Mouse (Mus musculus): ENCODE data around the gene Zfp213. TPM values are rescaled to one million over a fixed set of nuclear protein-coding genes. Genes with fewer than 3 reads are reported as not detected.
"Not testable (repeated sequence)": the region's sequence is repeated elsewhere in the genome, so short reads cannot be mapped to it uniquely, and the experiment has no call there.

Zfp213 gene
- polyA plus RNA-seq, 1 experiment from 2014 or later, result 17.0 TPM

- no peak for ATAC-seq
- no peak overlapping the region for H3K4me2 ChIP-seq (ENCODE audit: low read length)
- 54% methylated on average over 4 of the region's 4 CpGs for WGBS
These were observed 21.2 kb downstream of the Zfp213 start for GRCm38 (mm10) chr17:23542835-23543234.

GRCm38 (mm10) chr17:23542004-23542720, 21.9 kb downstream of the Zfp213 start:
- H3K36me3 ChIP-seq (ENCODE audit: control insufficient read depth, insufficient read depth, low read length), result no peaks in the 10 kb centered on the region
- no peak overlapping the region for H3K27ac ChIP-seq (ENCODE audit: low read depth, low read length)
- WGBS, result 14% methylated on average over 12 of the region's 12 CpGs
- H3K4me1 ChIP-seq (ENCODE audit: control insufficient read depth, insufficient read depth, low read depth, low read length), result peaks cover 7% of the 10 kb centered on the region
- peaks cover 14% of the 10 kb centered on the region for H3K27me3 ChIP-seq (replicated peaks; ENCODE audit: control insufficient read depth, insufficient read depth, low read length)
- no peaks in the 10 kb centered on the region for H3K9me3 ChIP-seq (ENCODE audit: control insufficient read depth, low read length)
- H3K9ac ChIP-seq (ENCODE audit: low read depth, low read length), result no peak overlapping the region
- H3K4me2 ChIP-seq (ENCODE audit: low read length), result peak overlapping the region; percentile 44
- no peak for ATAC-seq
- H3K4me3 ChIP-seq (ENCODE audit: low read length), result peak overlapping the region; percentile 23

More at GRCm38 (mm10) chr17:23542835-23543234, 21.2 kb downstream of the Zfp213 start:
- H3K27ac ChIP-seq (ENCODE audit: low read depth, low read length), result no peak overlapping the region
- peaks cover 5% of the 10 kb centered on the region for H3K4me1 ChIP-seq (ENCODE audit: control insufficient read depth, insufficient read depth, low read depth, low read length)
- H3K27me3 ChIP-seq (replicated peaks; ENCODE audit: control insufficient read depth, insufficient read depth, low read length), result peaks cover 11% of the 10 kb centered on the region
- no peaks in the 10 kb centered on the region for H3K36me3 ChIP-seq (ENCODE audit: control insufficient read depth, insufficient read depth, low read length)
- H3K9ac ChIP-seq (ENCODE audit: low read depth, low read length), result no peak overlapping the region
- H3K9me3 ChIP-seq (ENCODE audit: control insufficient read depth, low read length), result no peaks in the 10 kb centered on the region
- H3K4me3 ChIP-seq (ENCODE audit: low read length), result no peak overlapping the region

GRCm38 (mm10) chr17:23540605-23541475, 23.2 kb downstream of the Zfp213 start:
- Histone ChIP-seq H3K27ac (ENCODE audit: low read depth, low read length) (no peak overlapping the region), H3K4me2 (ENCODE audit: low read length) (peak overlapping the region; percentile 27), H3K4me3 (ENCODE audit: low read length) (peak overlapping the region; percentile 15; the same call in 1 of the 2 replicates), H3K9ac (ENCODE audit: low read depth, low read length) (no peak overlapping the region), H3K27me3 (replicated peaks; ENCODE audit: control insufficient read depth, insufficient read depth, low read length) (peaks cover 14% of the 10 kb centered on the region), H3K4me1 (ENCODE audit: control insufficient read depth, insufficient read depth, low read depth, low read length) (peaks cover 7% of the 10 kb centered on the region), H3K9me3 (ENCODE audit: control insufficient read depth, low read length) (no peaks in the 10 kb centered on the region), H3K36me3 (ENCODE audit: control insufficient read depth, insufficient read depth, low read length) (no peaks in the 10 kb centered on the region)
- peak; percentile 53; the same call in 1 of the 2 replicates for ATAC-seq
- 13% methylated on average over 31 of the region's 31 CpGs for WGBS

- peaks cover 14% of the 10 kb centered on the region for H3K27me3 ChIP-seq (replicated peaks; ENCODE audit: control insufficient read depth, insufficient read depth, low read length)
- no peak overlapping the region for H3K4me3 ChIP-seq (ENCODE audit: low read length)
- H3K4me1 ChIP-seq (ENCODE audit: control insufficient read depth, insufficient read depth, low read depth, low read length), result peaks cover 7% of the 10 kb centered on the region
- no peak for ATAC-seq
- H3K9me3 ChIP-seq (ENCODE audit: control insufficient read depth, low read length), result no peaks in the 10 kb centered on the region
- WGBS, result 30% methylated on average over 3 of the region's 3 CpGs
- peak overlapping the region; percentile 27; the same call in 1 of the 2 replicates for H3K4me2 ChIP-seq (ENCODE audit: low read length)
- no peaks in the 10 kb centered on the region for H3K36me3 ChIP-seq (ENCODE audit: control insufficient read depth, insufficient read depth, low read length)
- H3K9ac ChIP-seq (ENCODE audit: low read depth, low read length), result no peak overlapping the region
- H3K27ac ChIP-seq (ENCODE audit: low read depth, low read length), result no peak overlapping the region
These were observed 23.9 kb downstream of the Zfp213 start for GRCm38 (mm10) chr17:23540106-23540505.

DNA sequence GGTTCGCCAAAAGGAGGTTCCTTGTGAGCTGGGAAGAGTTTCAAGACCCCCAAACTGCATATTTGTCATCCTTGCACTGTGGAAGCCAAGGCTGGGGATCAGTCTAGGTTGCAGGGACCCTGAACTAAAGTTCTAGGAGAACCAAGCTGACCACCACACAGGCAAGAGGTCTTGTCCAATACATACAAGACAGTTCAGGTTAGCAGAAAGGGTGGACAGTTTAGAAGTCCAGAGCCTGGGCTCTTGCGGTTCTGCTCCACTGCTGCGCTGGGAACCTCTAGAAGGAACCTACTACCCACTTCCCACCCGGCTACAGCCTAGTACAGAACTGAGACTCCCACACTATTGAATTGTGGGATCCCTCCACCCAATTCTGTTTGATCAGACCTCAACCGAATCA, 24.4 kb downstream of the Zfp213 start:
- Histone ChIP-seq H3K27ac (ENCODE audit: low read depth, low read length) (no peak overlapping the region), H3K9me3 (ENCODE audit: control insufficient read depth, low read length) (no peaks in the 10 kb centered on the region), H3K36me3 (ENCODE audit: control insufficient read depth, insufficient read depth, low read length) (no peaks in the 10 kb centered on the region), H3K27me3 (replicated peaks; ENCODE audit: control insufficient read depth, insufficient read depth, low read length) (peaks cover 14% of the 10 kb centered on the region), H3K4me3 (ENCODE audit: low read length) (no peak overlapping the region), H3K4me2 (ENCODE audit: low read length) (no peak overlapping the region), H3K9ac (ENCODE audit: low read depth, low read length) (no peak overlapping the region), H3K4me1 (ENCODE audit: control insufficient read depth, insufficient read depth, low read depth, low read length) (peaks cover 7% of the 10 kb centered on the region)
- 91% methylated on average over 5 of the region's 5 CpGs for WGBS
- no peak for ATAC-seq

DNA sequence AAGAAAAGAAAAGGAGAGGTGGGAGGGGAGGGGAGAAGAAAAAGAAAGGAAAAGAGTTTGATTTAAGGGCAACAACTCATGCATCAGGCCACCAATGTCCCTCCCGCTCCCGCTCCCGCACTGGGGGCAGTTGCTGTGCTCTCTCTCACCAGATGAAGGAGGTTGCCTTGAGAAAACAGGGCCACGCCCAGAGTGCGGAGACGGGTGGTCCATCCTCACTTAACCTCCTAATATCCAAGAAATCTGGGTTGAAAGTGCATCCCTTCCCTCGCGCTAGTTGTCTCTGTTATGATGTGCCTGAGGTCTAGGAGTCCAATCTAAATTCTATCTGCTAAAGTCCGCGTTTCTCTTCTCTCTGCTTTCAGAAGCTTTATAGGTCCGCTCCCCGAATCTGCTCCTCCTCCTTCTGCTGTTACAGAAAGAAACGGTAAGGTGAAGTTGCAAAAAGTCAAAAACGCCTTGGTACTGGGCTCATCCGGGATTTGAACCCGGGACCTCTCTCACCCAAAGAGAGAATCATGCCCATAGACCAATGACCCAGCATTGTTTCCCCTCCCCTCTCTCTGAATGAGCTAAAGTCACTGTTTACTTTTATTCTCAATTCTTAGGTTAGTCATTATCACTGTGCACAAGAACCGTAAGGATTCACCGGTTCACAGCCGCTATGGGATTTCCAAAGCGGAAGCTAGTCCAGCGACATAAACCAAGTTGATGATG, 25.6 kb downstream of the Zfp213 start:
- peaks cover 18% of the 10 kb centered on the region for H3K27me3 ChIP-seq (replicated peaks; ENCODE audit: control insufficient read depth, insufficient read depth, low read length)

GRCm38 (mm10) chr17:23537554-23538255, 26.3 kb downstream of the Zfp213 start:
- Histone ChIP-seq H3K4me2 (ENCODE audit: low read length) (peak overlapping the region; percentile 62), H3K36me3 (ENCODE audit: control insufficient read depth, insufficient read depth, low read length) (no peaks in the 10 kb centered on the region), H3K9ac (ENCODE audit: low read depth, low read length) (peak overlapping the region; percentile 33), H3K4me3 (ENCODE audit: low read length) (peak overlapping the region; percentile 41), H3K27me3 (replicated peaks; ENCODE audit: control insufficient read depth, insufficient read depth, low read length) (peaks cover 18% of the 10 kb centered on the region), H3K27ac (ENCODE audit: low read depth, low read length) (no peak overlapping the region), H3K4me1 (ENCODE audit: control insufficient read depth, insufficient read depth, low read depth, low read length) (peaks cover 7% of the 10 kb centered on the region), H3K9me3 (ENCODE audit: control insufficient read depth, low read length) (no peaks in the 10 kb centered on the region)
- no peak for ATAC-seq
- WGBS, result 8% methylated on average over 27 of the region's 27 CpGs

More for the DNA sequence above, 25.6 kb downstream of the Zfp213 start:
- Histone ChIP-seq H3K27ac (ENCODE audit: low read depth, low read length) (no peak overlapping the region), H3K4me2 (ENCODE audit: low read length) (peak overlapping the region; percentile 62), H3K4me3 (ENCODE audit: low read length) (peak overlapping the region; percentile 41), H3K9ac (ENCODE audit: low read depth, low read length) (peak overlapping the region; percentile 33), H3K9me3 (ENCODE audit: control insufficient read depth, low read length) (no peaks in the 10 kb centered on the region), H3K4me1 (ENCODE audit: control insufficient read depth, insufficient read depth, low read depth, low read length) (peaks cover 7% of the 10 kb centered on the region), H3K36me3 (ENCODE audit: control insufficient read depth, insufficient read depth, low read length) (no peaks in the 10 kb centered on the region)
- 9% methylated on average over 21 of the region's 21 CpGs for WGBS
- ATAC-seq, result no peak

GRCm38 (mm10) chr17:23535046-23535788, 28.8 kb downstream of the Zfp213 start:
- H3K4me1 ChIP-seq (ENCODE audit: control insufficient read depth, insufficient read depth, low read depth, low read length); H3K9me3 ChIP-seq (ENCODE audit: control insufficient read depth, low read length); H3K9ac ChIP-seq (ENCODE audit: low read depth, low read length); H3K4me3 ChIP-seq (ENCODE audit: low read length); ATAC-seq; H3K27ac ChIP-seq (ENCODE audit: low read depth, low read length); H3K36me3 ChIP-seq (ENCODE audit: control insufficient read depth, insufficient read depth, low read length): not testable (repeated sequence)
- H3K4me2 ChIP-seq (ENCODE audit: low read length), result peak overlapping the region; percentile 32; the same call in 1 of the 2 replicates
- WGBS, result under 1% methylated on average over 17 of the region's 29 CpGs
- H3K27me3 ChIP-seq (replicated peaks; ENCODE audit: control insufficient read depth, insufficient read depth, low read length), result peaks cover 15% of the 10 kb centered on the region

All from hindbrain, embryonic 16.5 days (tissue).